Mouse (Mus musculus): ENCODE data around the gene Bricd5. TPM values are rescaled to one million over a fixed set of nuclear protein-coding genes. Genes with fewer than 3 reads are reported as not detected.

Bricd5 gene
- polyA plus RNA-seq, 1 experiment from 2014 or later: 0.65 TPM

DNA sequence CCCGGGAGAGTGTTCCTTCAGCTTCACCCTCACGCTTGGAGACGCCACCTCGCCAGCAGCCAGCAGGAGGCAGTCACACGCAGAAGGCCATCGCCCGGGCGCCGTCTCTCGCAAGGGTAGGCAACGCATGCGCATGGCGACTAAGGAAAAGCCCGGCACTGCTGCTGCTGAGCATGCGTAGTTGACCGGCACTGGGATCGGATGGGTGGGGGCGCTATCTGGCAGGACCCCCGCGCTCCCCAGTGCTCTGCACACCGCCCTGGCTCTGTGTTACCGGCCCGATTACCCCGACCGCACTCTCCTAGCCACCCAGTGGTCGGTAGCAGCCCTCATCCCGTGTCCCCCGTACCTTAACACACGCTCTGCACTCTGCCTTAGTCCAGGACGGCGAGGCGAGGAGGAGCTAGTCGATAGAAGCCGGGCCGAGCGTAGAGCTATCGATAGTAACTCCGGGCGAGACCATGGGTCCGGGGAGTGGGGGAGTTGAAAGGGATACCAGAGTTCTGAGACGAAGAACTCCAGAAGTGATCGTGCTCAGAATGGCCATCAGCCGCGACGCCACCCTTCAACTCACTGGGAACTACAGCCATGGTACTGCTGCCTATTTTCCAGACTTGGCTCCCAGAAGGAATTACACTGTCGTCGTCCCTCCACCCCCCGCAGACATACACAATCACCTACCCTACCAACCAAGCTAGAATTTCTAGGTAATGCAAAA is 5.1 kb downstream of the Bricd5 start, which contains the start of gene Mlst8:
Gene Mlst8, minus strand, starts transcription at position 416 of the 718 bp plus-strand sequence.
- Histone ChIP-seq H3K27ac (ENCODE audit: low read depth, low read length) (peak within 1 kb of the TSS; percentile 98), H3K4me1 (ENCODE audit: control insufficient read depth, insufficient read depth, low read depth, low read length) (peaks cover 17% of the 10 kb centered on the region), H3K36me3 (ENCODE audit: control insufficient read depth, insufficient read depth, low read length) (peaks cover 20% of the 10 kb centered on the region), H3K9ac (ENCODE audit: low read depth, low read length) (peak within 1 kb of the TSS; percentile 74), H3K27me3 (replicated peaks; ENCODE audit: control insufficient read depth, insufficient read depth, low read length) (no peaks in the 10 kb centered on the region), H3K4me3 (ENCODE audit: low read length) (peak within 1 kb of the TSS; percentile 56), H3K4me2 (ENCODE audit: low read length) (peak within 1 kb of the TSS; percentile 61), H3K9me3 (ENCODE audit: control insufficient read depth, low read length) (no peaks in the 10 kb centered on the region)
- peak; percentile 95 for ATAC-seq
- under 1% methylated on average over 48 of the region's 48 CpGs for WGBS

- no peak for ATAC-seq
Observed at GRCm38 (mm10) chr17:24479431-24479830, 5.7 kb downstream of the Bricd5 start.

GRCm38 (mm10) chr17:24480201-24480826 is 6.6 kb downstream of the Bricd5 start:
- Histone ChIP-seq H3K9me3 (ENCODE audit: control insufficient read depth, low read length) (no peaks in the 10 kb centered on the region), H3K4me2 (ENCODE audit: low read length) (no peak overlapping the region), H3K9ac (ENCODE audit: low read depth, low read length) (no peak overlapping the region), H3K27me3 (replicated peaks; ENCODE audit: control insufficient read depth, insufficient read depth, low read length) (no peaks in the 10 kb centered on the region), H3K4me3 (ENCODE audit: low read length) (no peak overlapping the region), H3K36me3 (ENCODE audit: control insufficient read depth, insufficient read depth, low read length) (peaks cover 12% of the 10 kb centered on the region), H3K4me1 (ENCODE audit: control insufficient read depth, insufficient read depth, low read depth, low read length) (peaks cover 16% of the 10 kb centered on the region), H3K27ac (ENCODE audit: low read depth, low read length) (no peak overlapping the region)
- WGBS: 52% methylated on average over 3 of the region's 3 CpGs
- no peak for ATAC-seq

More at GRCm38 (mm10) chr17:24479431-24479830, 5.7 kb downstream of the Bricd5 start:
- Histone ChIP-seq H3K9ac (ENCODE audit: low read depth, low read length) (no peak overlapping the region), H3K9me3 (ENCODE audit: control insufficient read depth, low read length) (no peaks in the 10 kb centered on the region), H3K27me3 (replicated peaks; ENCODE audit: control insufficient read depth, insufficient read depth, low read length) (no peaks in the 10 kb centered on the region), H3K36me3 (ENCODE audit: control insufficient read depth, insufficient read depth, low read length) (peaks cover 19% of the 10 kb centered on the region), H3K4me3 (ENCODE audit: low read length) (no peak overlapping the region; the same call in 1 of the 2 replicates), H3K27ac (ENCODE audit: low read depth, low read length) (no peak overlapping the region), H3K4me2 (ENCODE audit: low read length) (peak overlapping the region; percentile 40), H3K4me1 (ENCODE audit: control insufficient read depth, insufficient read depth, low read depth, low read length) (peaks cover 14% of the 10 kb centered on the region)
- WGBS: 34% methylated on average over 1 of the region's 1 CpGs

- Histone ChIP-seq H3K27me3 (replicated peaks; ENCODE audit: control insufficient read depth, insufficient read depth, low read length) (no peaks in the 10 kb centered on the region), H3K4me1 (ENCODE audit: control insufficient read depth, insufficient read depth, low read depth, low read length) (peaks cover 20% of the 10 kb centered on the region), H3K4me3 (ENCODE audit: low read length) (no peak overlapping the region), H3K4me2 (ENCODE audit: low read length) (no peak overlapping the region), H3K9ac (ENCODE audit: low read depth, low read length) (no peak overlapping the region), H3K9me3 (ENCODE audit: control insufficient read depth, low read length) (no peaks in the 10 kb centered on the region), H3K36me3 (ENCODE audit: control insufficient read depth, insufficient read depth, low read length) (0 out of 2 replicates have a peak, but pooled peaks cover 6% of the 10 kb centered on the region), H3K27ac (ENCODE audit: low read depth, low read length) (no peak overlapping the region)
- 95% methylated on average over 20 of the region's 20 CpGs for WGBS
- no peak for ATAC-seq
Observed at GRCm38 (mm10) chr17:24481027-24481815, 7.5 kb downstream of the Bricd5 start.

DNA sequence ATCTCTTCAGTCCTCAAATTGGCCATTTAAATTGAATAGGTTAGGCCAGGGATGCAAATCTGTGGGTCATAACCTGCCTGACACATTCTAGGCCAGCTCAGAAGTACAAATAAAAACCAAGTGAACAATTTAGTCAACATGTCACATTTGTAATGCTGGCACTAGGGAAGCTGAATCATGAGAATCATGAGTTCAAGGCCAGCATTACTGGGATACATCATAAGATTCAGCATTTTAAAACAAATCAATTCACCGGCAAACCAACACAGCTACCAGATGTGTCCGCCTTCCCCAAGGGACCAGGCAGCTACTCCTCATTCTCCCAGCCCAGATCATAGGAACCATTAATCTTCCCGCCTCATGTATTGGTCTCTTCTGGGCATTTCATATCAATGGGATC is 9.8 kb downstream of the Bricd5 start:
- Histone ChIP-seq H3K27me3 (replicated peaks; ENCODE audit: control insufficient read depth, insufficient read depth, low read length) (no peaks in the 10 kb centered on the region), H3K4me2 (ENCODE audit: low read length) (no peak overlapping the region), H3K9me3 (ENCODE audit: control insufficient read depth, low read length) (no peaks in the 10 kb centered on the region), H3K9ac (ENCODE audit: low read depth, low read length) (no peak overlapping the region), H3K4me3 (ENCODE audit: low read length) (no peak overlapping the region), H3K27ac (ENCODE audit: low read depth, low read length) (no peak overlapping the region), H3K36me3 (ENCODE audit: control insufficient read depth, insufficient read depth, low read length) (no peaks in the 10 kb centered on the region), H3K4me1 (ENCODE audit: control insufficient read depth, insufficient read depth, low read depth, low read length) (peaks cover 17% of the 10 kb centered on the region)
- ATAC-seq: no peak
- 67% methylated on average over 3 of the region's 3 CpGs for WGBS

GRCm38 (mm10) chr17:24485090-24485860 is 11.6 kb downstream of the Bricd5 start:
- Histone ChIP-seq H3K36me3 (ENCODE audit: control insufficient read depth, insufficient read depth, low read length) (no peaks in the 10 kb centered on the region), H3K27me3 (replicated peaks; ENCODE audit: control insufficient read depth, insufficient read depth, low read length) (no peaks in the 10 kb centered on the region), H3K4me2 (ENCODE audit: low read length) (no peak overlapping the region), H3K9ac (ENCODE audit: low read depth, low read length) (peak overlapping the region; percentile 50), H3K27ac (ENCODE audit: low read depth, low read length) (peak overlapping the region; percentile 64), H3K9me3 (ENCODE audit: control insufficient read depth, low read length) (no peaks in the 10 kb centered on the region), H3K4me3 (ENCODE audit: low read length) (no peak overlapping the region; the same call in 1 of the 2 replicates), H3K4me1 (ENCODE audit: control insufficient read depth, insufficient read depth, low read depth, low read length) (peaks cover 19% of the 10 kb centered on the region)
- WGBS: 43% methylated on average over 11 of the region's 11 CpGs
- 0 out of 2 replicates have a peak, but pooled peaks have one; percentile 8 for ATAC-seq

DNA sequence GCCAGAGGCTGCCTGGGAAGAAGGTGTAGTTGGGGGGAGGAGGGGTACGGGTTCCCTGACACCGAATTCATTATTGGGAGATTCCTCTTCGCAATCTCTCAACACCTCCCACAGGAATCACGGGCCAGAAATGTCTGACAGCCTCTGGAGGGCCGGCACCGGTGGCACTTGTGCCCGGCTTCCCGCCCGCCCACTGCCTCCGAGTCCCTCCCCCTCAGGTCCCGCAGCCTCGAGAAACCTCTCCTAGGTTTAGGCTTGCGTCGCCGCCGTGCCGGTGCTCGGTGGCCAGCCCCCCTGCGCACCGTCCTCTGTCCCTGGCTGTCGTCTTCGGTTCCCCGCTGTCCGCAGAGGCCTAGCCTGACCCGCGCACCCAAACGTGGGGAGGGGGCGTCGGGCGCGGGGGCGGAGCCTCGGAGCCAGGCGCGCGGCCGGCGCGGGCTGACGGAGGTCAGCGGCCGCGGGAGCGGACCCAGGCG is 14.5 kb downstream of the Bricd5 start, which contains the start of gene Caskin1:
Gene Caskin1, plus strand, starts transcription at position 416 of the 476 bp plus-strand sequence.
- H3K4me3 ChIP-seq (ENCODE audit: low read length): peak within 1 kb of the TSS; percentile 69
- H3K4me2 ChIP-seq (ENCODE audit: low read length): peak within 1 kb of the TSS; percentile 83
- H3K27ac ChIP-seq (ENCODE audit: low read depth, low read length): peak within 1 kb of the TSS; percentile 94
- H3K9me3 ChIP-seq (ENCODE audit: control insufficient read depth, low read length): no peaks in the 10 kb centered on the region
- H3K4me1 ChIP-seq (ENCODE audit: control insufficient read depth, insufficient read depth, low read depth, low read length): peaks cover 29% of the 10 kb centered on the region
- no peaks in the 10 kb centered on the region for H3K27me3 ChIP-seq (replicated peaks; ENCODE audit: control insufficient read depth, insufficient read depth, low read length)
- peak within 1 kb of the TSS; percentile 84 for H3K9ac ChIP-seq (ENCODE audit: low read depth, low read length)
- ATAC-seq: peak; percentile 63
- no peaks in the 10 kb centered on the region for H3K36me3 ChIP-seq (ENCODE audit: control insufficient read depth, insufficient read depth, low read length)
- WGBS: under 1% methylated on average over 39 of the region's 45 CpGs

GRCm38 (mm10) chr17:24488662-24489264 is 15.1 kb downstream of the Bricd5 start:
- WGBS: under 1% methylated on average over 48 of the region's 81 CpGs
- Histone ChIP-seq H3K4me1 (ENCODE audit: control insufficient read depth, insufficient read depth, low read depth, low read length) (peaks cover 29% of the 10 kb centered on the region), H3K36me3 (ENCODE audit: control insufficient read depth, insufficient read depth, low read length) (no peaks in the 10 kb centered on the region), H3K9ac (ENCODE audit: low read depth, low read length) (peak overlapping the region; percentile 84), H3K4me3 (ENCODE audit: low read length) (peak overlapping the region; percentile 69), H3K27ac (ENCODE audit: low read depth, low read length) (peak overlapping the region; percentile 94), H3K9me3 (ENCODE audit: control insufficient read depth, low read length) (no peaks in the 10 kb centered on the region), H3K4me2 (ENCODE audit: low read length) (peak overlapping the region; percentile 83), H3K27me3 (replicated peaks; ENCODE audit: control insufficient read depth, insufficient read depth, low read length) (no peaks in the 10 kb centered on the region)
- peak; percentile 76 for ATAC-seq

Measured in hindbrain, embryonic 16.5 days (tissue).